Mouse (Mus musculus) cerebellum, postnatal 4 days (tissue): ENCODE results near the gene Itpripl2.

ENCODE experiments used
- DNase-seq, 2 experiments: peaks; one replicate each; pipeline ENCODE4 v3.0.0; 2022; ENCODE audit warnings: low spot score in 2 of 2, mixed read lengths in 1 of 2

The Itpripl2 gene

GRCm38 (mm10) chr7:118491431-118492147 lies at the start of gene Itpripl2:
Gene Itpripl2, minus strand, starts transcription at chr7:118491975.
- peak in 1 of 2 experiments; percentile 21 for DNase-seq

GRCm38 (mm10) chr7:118535076-118535475 lies 43.3 kb upstream of the Itpripl2 start:
- no peak for DNase-seq

- DNase-seq: no peak
These were observed 42.6 kb upstream of the Itpripl2 start for GRCm38 (mm10) chr7:118534326-118534725.

GRCm38 (mm10) chr7:118533178-118533578 lies 41.4 kb upstream of the Itpripl2 start, which contains the start of gene Coq7:
Gene Coq7, minus strand, starts transcription at chr7:118533356.
- peak; percentile 84 to 95 for DNase-seq

- DNase-seq: peak; percentile 93 to 95
These were observed 40.9 kb upstream of the Itpripl2 start for GRCm38 (mm10) chr7:118532519-118533177.

- DNase-seq: no peak
These were observed 35.2 kb upstream of the Itpripl2 start for GRCm38 (mm10) chr7:118526967-118527366.

- DNase-seq: no peak
These were observed 30.3 kb upstream of the Itpripl2 start for GRCm38 (mm10) chr7:118522077-118522476.

GRCm38 (mm10) chr7:118519661-118520060 lies 27.9 kb upstream of the Itpripl2 start:
- no peak for DNase-seq

- DNase-seq: peak; percentile 59 to 79
These were observed 26.9 kb upstream of the Itpripl2 start for GRCm38 (mm10) chr7:118518687-118519086.

GRCm38 (mm10) chr7:118517819-118518218 lies 26.0 kb upstream of the Itpripl2 start:
- DNase-seq: no peak

- DNase-seq: no peak
These were observed 16.8 kb upstream of the Itpripl2 start for GRCm38 (mm10) chr7:118508556-118508955.

- DNase-seq: no peak
These were observed 12.1 kb upstream of the Itpripl2 start for GRCm38 (mm10) chr7:118503844-118504243.

GRCm38 (mm10) chr7:118502333-118502732 lies 10.6 kb upstream of the Itpripl2 start:
- DNase-seq: no peak

- DNase-seq: no peak
These were observed 8.1 kb upstream of the Itpripl2 start for GRCm38 (mm10) chr7:118499784-118500435.

GRCm38 (mm10) chr7:118498984-118499783 lies 7.4 kb upstream of the Itpripl2 start:
- no peak for DNase-seq

GRCm38 (mm10) chr7:118494892-118495579 lies 3.3 kb upstream of the Itpripl2 start:
- no peak for DNase-seq

- no peak for DNase-seq
These were observed 2.1 kb upstream of the Itpripl2 start for GRCm38 (mm10) chr7:118493892-118494291.

GRCm38 (mm10) chr7:118490666-118491430 lies 927 bp downstream of the Itpripl2 start:
- peak in 1 of 2 experiments; percentile 8 for DNase-seq

- no peak for DNase-seq
These were observed 1.8 kb downstream of the Itpripl2 start for GRCm38 (mm10) chr7:118489706-118490665.
